Mouse (Mus musculus): ENCODE results near the gene D7Ertd443e.
A peak's percentile ranks its signal among the peaks of the same experiment; 100 is the strongest.

D7Ertd443e gene

GRCm38 (mm10) chr7:134289126-134289525 is 96.3 kb downstream of the D7Ertd443e start:
- DNase-seq (ENCODE audit: low spot score) = no peak

GRCm38 (mm10) chr7:134287570-134288222 is 97.8 kb downstream of the D7Ertd443e start:
- DNase-seq (ENCODE audit: low spot score) = no peak

GRCm38 (mm10) chr7:134272956-134273355 is 112.5 kb downstream of the D7Ertd443e start:
- DNase-seq (ENCODE audit: low spot score) = no peak

- no peak for DNase-seq (ENCODE audit: low spot score)
These were observed 113.0 kb downstream of the D7Ertd443e start for GRCm38 (mm10) chr7:134272421-134272820.

GRCm38 (mm10) chr7:134265783-134266182 is 119.7 kb downstream of the D7Ertd443e start:
- DNase-seq (ENCODE audit: low spot score) = no peak

- peak; percentile 52 for DNase-seq (ENCODE audit: low spot score)
These were observed 122.1 kb downstream of the D7Ertd443e start for GRCm38 (mm10) chr7:134263146-134263906.

- peak; percentile 22 for DNase-seq (ENCODE audit: low spot score)
These were observed 124.3 kb downstream of the D7Ertd443e start for GRCm38 (mm10) chr7:134261003-134261701.

- no peak for DNase-seq (ENCODE audit: low spot score)
These were observed 135.1 kb downstream of the D7Ertd443e start for GRCm38 (mm10) chr7:134250273-134250870.

GRCm38 (mm10) chr7:134248041-134248440 is 137.4 kb downstream of the D7Ertd443e start:
- no peak for DNase-seq (ENCODE audit: low spot score)

GRCm38 (mm10) chr7:134246624-134247023 is 138.8 kb downstream of the D7Ertd443e start:
- DNase-seq (ENCODE audit: low spot score) = no peak

GRCm38 (mm10) chr7:134242773-134243172 is 142.7 kb downstream of the D7Ertd443e start:
- no peak for DNase-seq (ENCODE audit: low spot score)

GRCm38 (mm10) chr7:134241212-134241611 is 144.2 kb downstream of the D7Ertd443e start:
- no peak for DNase-seq (ENCODE audit: low spot score)

GRCm38 (mm10) chr7:134240579-134240978 is 144.9 kb downstream of the D7Ertd443e start:
- DNase-seq (ENCODE audit: low spot score) = no peak

- DNase-seq (ENCODE audit: low spot score) = no peak
These were observed 146.6 kb downstream of the D7Ertd443e start for GRCm38 (mm10) chr7:134238863-134239262.

GRCm38 (mm10) chr7:134237356-134237755 is 148.1 kb downstream of the D7Ertd443e start:
- no peak for DNase-seq (ENCODE audit: low spot score)

GRCm38 (mm10) chr7:134236727-134237126 is 148.7 kb downstream of the D7Ertd443e start:
- DNase-seq (ENCODE audit: low spot score) = no peak

- no peak for DNase-seq (ENCODE audit: low spot score)
These were observed 149.9 kb downstream of the D7Ertd443e start for GRCm38 (mm10) chr7:134235552-134235951.

GRCm38 (mm10) chr7:134231378-134232346 is 153.8 kb downstream of the D7Ertd443e start, which contains the start of gene Adam12:
Gene Adam12, minus strand, starts transcription at chr7:134232146.
- DNase-seq (ENCODE audit: low spot score) = no peak

GRCm38 (mm10) chr7:134230708-134231107 is 154.8 kb downstream of the D7Ertd443e start:
- DNase-seq (ENCODE audit: low spot score) = no peak

- no peak for DNase-seq (ENCODE audit: low spot score)
These were observed 155.6 kb downstream of the D7Ertd443e start for GRCm38 (mm10) chr7:134229899-134230298.

Data from layer of hippocampus, adult 9-10 months (tissue).